Mouse (Mus musculus) fat pad, adult 2 months (tissue): Measurements from ENCODE around the gene Pih1d1.

Experiments
- DNase-seq: peaks from one replicate; pipeline ENCODE4 v3.0.0-alpha.2; 2011; ENCODE audit warnings: low read depth, low spot score; ENCODE audit errors: extremely low read depth

Pih1d1 gene

GRCm38 (mm10) chr7:45191803-45192363 is 37.8 kb downstream of the Pih1d1 start:
- DNase-seq = no peak

GRCm38 (mm10) chr7:45192585-45193310 is 38.6 kb downstream of the Pih1d1 start:
- DNase-seq = no peak

- DNase-seq = no peak
Measured at GRCm38 (mm10) chr7:45193406-45193805, 39.3 kb downstream of the Pih1d1 start.

- no peak for DNase-seq
Measured at GRCm38 (mm10) chr7:45193871-45194785, 40.0 kb downstream of the Pih1d1 start.

GRCm38 (mm10) chr7:45195341-45196175 is 41.5 kb downstream of the Pih1d1 start:
- DNase-seq = no peak

- DNase-seq = no peak
Measured at GRCm38 (mm10) chr7:45196176-45196535, 42.1 kb downstream of the Pih1d1 start.

GRCm38 (mm10) chr7:45196994-45197393 is 42.9 kb downstream of the Pih1d1 start:
- DNase-seq = no peak

GRCm38 (mm10) chr7:45198435-45198834 is 44.3 kb downstream of the Pih1d1 start:
- no peak for DNase-seq

- DNase-seq = no peak
Measured at GRCm38 (mm10) chr7:45198961-45199360, 44.9 kb downstream of the Pih1d1 start.

GRCm38 (mm10) chr7:45202654-45203053 is 48.6 kb downstream of the Pih1d1 start:
- DNase-seq = no peak

GRCm38 (mm10) chr7:45204380-45205143 is 50.5 kb downstream of the Pih1d1 start, which contains the start of gene Ccdc155:
Ccdc155 (minus strand) TSS chr7:45204892.
- no peak for DNase-seq

- no peak for DNase-seq
Measured at GRCm38 (mm10) chr7:45208260-45208659, 54.2 kb downstream of the Pih1d1 start.
